Mouse (Mus musculus) heart, postnatal 0 days (tissue): ENCODE measurements around the gene Syngr1. TPM values are rescaled to one million over a fixed set of nuclear protein-coding genes. Genes with fewer than 3 reads are reported as not detected.

Experiments
- ATAC-seq: fragments of 200-750 bp; cut with Nextera tagmentation; 2 replicates; pipeline ENCODE4 v1.8.0; 2017; ENCODE audit warnings: low read depth, moderate number of reproducible peaks, moderate library complexity; ENCODE audit not compliant: insufficient read depth
- DNase-seq: peaks from one replicate; pipeline ENCODE4 v3.0.0-alpha.2; 2016; ENCODE audit warnings: low spot score
- H3K27ac ChIP-seq: fragments of 300-500 bp; sonication (generic); 2 replicates; pipeline ENCODE4 v1.5.1; 2014; ENCODE audit warnings: low read depth, mild to moderate bottlenecking
- H3K27me3 ChIP-seq: fragments of 300-500 bp; sonication (generic); 2 replicates; pipeline ENCODE4 v1.6.1; 2014; ENCODE audit warnings: low read length, mixed read lengths; ENCODE audit not compliant: control insufficient read depth, insufficient read depth
- H3K36me3 ChIP-seq: fragments of 300-500 bp; sonication (generic); replicated peaks from 2 replicates; pipeline ENCODE4 v1.6.1; 2014; ENCODE audit warnings: low read length, mixed read lengths; ENCODE audit not compliant: control insufficient read depth, insufficient read depth
- H3K4me1 ChIP-seq: fragments of 300-500 bp; sonication (generic); 2 replicates; pipeline ENCODE4 v1.6.1; 2014; ENCODE audit warnings: antibody characterized with exemption; ENCODE audit not compliant: control insufficient read depth, insufficient read depth
- H3K4me2 ChIP-seq: fragments of 300-500 bp; sonication (generic); 2 replicates; pipeline ENCODE4 v1.6.1; 2014; ENCODE audit warnings: low read depth, mild to moderate bottlenecking, low read length, moderate library complexity
- H3K4me3 ChIP-seq: fragments of 300-500 bp; sonication (generic); 2 replicates; pipeline ENCODE4 v1.5.1; 2014; ENCODE audit warnings: low read depth, low read length
- H3K9ac ChIP-seq: fragments of 300-500 bp; sonication (generic); replicated peaks from 2 replicates; pipeline ENCODE4 v1.6.1; 2014; ENCODE audit warnings: low read depth, low read length, mixed read lengths
- H3K9me3 ChIP-seq: fragments of 300-500 bp; sonication (generic); replicated peaks from 2 replicates; pipeline ENCODE4 v1.6.1; 2016; ENCODE audit warnings: low read length; ENCODE audit not compliant: control insufficient read depth
- CTCF ChIP-seq: IDR thresholded peaks from 2 replicates; pipeline ENCODE4 v1.5.1; 2016; ENCODE audit warnings: antibody characterized with exemption, control low read depth, low read depth
- EP300 ChIP-seq: IDR thresholded peaks from 2 replicates; pipeline ENCODE4 v1.6.1; 2016; ENCODE audit warnings: antibody characterized with exemption, low read depth
- WGBS: fragments of 180-500 bp; shearing (Covaris S2); extraction: QIAGEN DNeasy Blood & Tissue Kit; methylation state at CpG from one replicate; pipeline ENCODE4 v1.1.7; 2014; 5-methylcytosine and 5-hydroxymethylcytosine counted together
- polyA plus RNA-seq: library from polyadenylated mRNA; unstranded; fragments of >200 nt; fragmentation: Nextera tagmentation; extraction: Ambion mirVana; gene quantifications from 2 replicates; pipeline ENCODE4 v1.2.1, GENCODE M21; 2015
- total RNA-seq: library from RNA; depleted of rRNA; stranded (reverse); fragments of >200 nt; gene quantifications from 2 replicates; pipeline ENCODE4 v1.2.3, GENCODE M21; 2014; ENCODE audit warnings: low replicate concordance

The Syngr1 gene
- total and polyA plus RNA-seq, 2 experiments from 2014 or later: 140 to 144 TPM

- Histone ChIP-seq H3K9me3 (no peaks in the 10 kb centered on the region), H3K4me3 (peak overlapping the region; percentile 80), H3K4me1 (0 out of 2 replicates have a peak, but pooled peaks cover 9% of the 10 kb centered on the region), H3K27me3 (no peaks in the 10 kb centered on the region), H3K9ac (peak overlapping the region; percentile 58), H3K36me3 (peaks cover 33% of the 10 kb centered on the region), H3K27ac (peak overlapping the region; percentile 90), H3K4me2 (peak overlapping the region; percentile 79)
- ATAC-seq (no peak), DNase-seq (no peak)
- 1% methylated on average over 12 of the region's 12 CpGs for WGBS
- TF ChIP-seq CTCF (no peak), EP300 (no peak; the same call in 1 of the 2 replicates)
Observed at GRCm38 (mm10) chr15:80083740-80084139, 7.4 kb upstream of the Syngr1 start.

DNA sequence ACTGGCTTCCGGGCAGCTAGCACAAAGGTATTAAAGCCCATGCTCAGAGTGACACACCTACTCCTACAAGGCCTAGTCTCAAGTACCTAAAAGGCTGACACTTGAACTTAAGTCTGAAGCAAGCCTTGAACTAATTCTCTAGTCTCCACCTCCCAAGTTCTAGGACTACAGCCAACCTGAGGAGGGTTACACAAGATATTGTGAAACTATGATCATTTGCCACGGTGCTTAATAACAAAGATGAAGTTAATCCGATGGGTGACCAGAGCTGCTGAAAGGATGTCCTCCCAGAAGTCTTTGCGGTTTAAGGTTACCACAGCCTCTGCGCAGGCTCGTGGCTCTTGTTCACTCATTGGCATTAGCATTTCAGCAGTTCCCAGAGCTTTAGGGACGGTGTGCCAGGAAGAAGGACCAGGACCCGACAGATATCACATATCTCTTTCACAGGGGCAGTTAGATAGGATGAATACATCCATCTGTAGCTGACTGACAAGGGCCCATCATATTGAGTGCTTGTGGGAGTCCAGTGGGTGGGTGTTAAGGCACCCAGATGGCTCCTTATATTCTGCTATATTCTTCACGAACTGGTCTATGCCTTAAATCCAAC, 3.6 kb upstream of the Syngr1 start:
- no peaks in the 10 kb centered on the region for H3K9me3 ChIP-seq
- ATAC-seq (no peak), DNase-seq (no peak)
- no peak for TF ChIP-seq EP300
- H3K9ac ChIP-seq: no peak overlapping the region
- no peak overlapping the region for H3K27ac ChIP-seq
- no peak overlapping the region for H3K4me3 ChIP-seq
- whole genome bisulfite sequencing: 71% methylated on average over 9 of the region's 9 CpGs
- peaks cover 19% of the 10 kb centered on the region for H3K27me3 ChIP-seq
- no peak overlapping the region for H3K4me2 ChIP-seq
- H3K36me3 ChIP-seq: no peaks in the 10 kb centered on the region
- H3K4me1 ChIP-seq: 0 out of 2 replicates have a peak, but pooled peaks cover 5% of the 10 kb centered on the region

GRCm38 (mm10) chr15:80088637-80089036, 2.5 kb upstream of the Syngr1 start:
- no peak overlapping the region for H3K4me2 ChIP-seq

GRCm38 (mm10) chr15:80090155-80090554, 979 bp upstream of the Syngr1 start:
- no peak for ATAC-seq

More at GRCm38 (mm10) chr15:80088637-80089036, 2.5 kb upstream of the Syngr1 start:
- TF ChIP-seq EP300 (no peak), CTCF (peak; percentile 94)
- 27% methylated on average over 4 of the region's 4 CpGs for WGBS
- peaks cover 19% of the 10 kb centered on the region for H3K27me3 ChIP-seq
- 0 out of 2 replicates have a peak, but pooled peaks cover 5% of the 10 kb centered on the region for H3K4me1 ChIP-seq
- peak; percentile 86 for DNase-seq
- H3K36me3 ChIP-seq: no peaks in the 10 kb centered on the region
- no peak overlapping the region for H3K4me3 ChIP-seq
- no peak overlapping the region for H3K27ac ChIP-seq
- no peaks in the 10 kb centered on the region for H3K9me3 ChIP-seq
- no peak overlapping the region for H3K9ac ChIP-seq
- ATAC-seq: peak; percentile 24; the same call in 1 of the 2 replicates

DNA sequence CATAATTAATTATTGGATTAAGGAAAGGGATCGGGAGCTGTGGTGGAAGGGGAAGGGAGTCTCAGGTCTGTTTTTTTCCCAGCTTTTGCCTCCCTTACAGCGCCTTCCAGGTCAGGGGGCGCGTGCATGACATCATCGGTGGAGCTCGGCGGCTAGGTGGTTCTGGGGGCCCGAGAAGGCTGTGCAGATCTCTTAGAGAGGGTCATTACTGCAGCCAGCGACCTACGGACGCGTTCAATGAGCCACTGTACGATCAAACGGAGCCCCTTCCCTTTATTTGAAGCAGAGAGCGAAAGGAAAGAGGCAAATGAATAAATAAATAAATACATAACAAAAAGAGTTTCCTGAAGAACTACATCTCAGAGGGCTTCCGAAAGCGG, 403 bp upstream of the Syngr1 start:
- H3K27ac ChIP-seq: peak overlapping the region; percentile 52
- H3K4me2 ChIP-seq: peak overlapping the region; percentile 86
- peak overlapping the region; percentile 67 for H3K9ac ChIP-seq
- ATAC-seq (no peak), DNase-seq (no peak)
- H3K9me3 ChIP-seq: no peaks in the 10 kb centered on the region
- TF ChIP-seq EP300 (no peak), CTCF (no peak)
- H3K27me3 ChIP-seq: peaks cover 19% of the 10 kb centered on the region
- 3% methylated on average over 17 of the region's 17 CpGs for WGBS
- no peaks in the 10 kb centered on the region for H3K4me1 ChIP-seq
- H3K36me3 ChIP-seq: no peaks in the 10 kb centered on the region
- H3K4me3 ChIP-seq: peak overlapping the region; percentile 72

More at GRCm38 (mm10) chr15:80090155-80090554, 979 bp upstream of the Syngr1 start:
- Histone ChIP-seq H3K36me3 (no peaks in the 10 kb centered on the region), H3K4me1 (no peaks in the 10 kb centered on the region), H3K27ac (no peak overlapping the region), H3K9me3 (no peaks in the 10 kb centered on the region), H3K4me2 (no peak overlapping the region), H3K9ac (no peak overlapping the region), H3K4me3 (no peak overlapping the region), H3K27me3 (peaks cover 19% of the 10 kb centered on the region)
- TF ChIP-seq EP300 (no peak), CTCF (no peak)
- DNase-seq: no peak
- WGBS: 71% methylated on average over 11 of the region's 11 CpGs

GRCm38 (mm10) chr15:80092041-80092441, 907 bp downstream of the Syngr1 start:
- Histone ChIP-seq H3K9me3 (no peaks in the 10 kb centered on the region), H3K27ac (no peak overlapping the region), H3K4me2 (peak overlapping the region; percentile 86), H3K9ac (peak overlapping the region; percentile 67; the same call in 1 of the 2 replicates), H3K4me3 (peak overlapping the region; percentile 72), H3K27me3 (peaks cover 19% of the 10 kb centered on the region), H3K36me3 (no peaks in the 10 kb centered on the region), H3K4me1 (peaks cover 5% of the 10 kb centered on the region; the same call in 1 of the 2 replicates)
- DNase-seq (no peak), ATAC-seq (no peak)
- WGBS: 49% methylated on average over 7 of the region's 7 CpGs
- TF ChIP-seq CTCF (no peak), EP300 (no peak)
